Mouse (Mus musculus) CH12F3 (cell line): Measurements from ENCODE around the gene Xbp1.

Experiments used
- in situ Hi-C: fragments of 300-500 bp; cut with MboI; formaldehyde crosslinking; loops from 2 replicates; pipeline ENCODE4 v1.14.3; 2020; ENCODE audit warnings: low sequenced_read_pairs

Gene Xbp1

DNA sequence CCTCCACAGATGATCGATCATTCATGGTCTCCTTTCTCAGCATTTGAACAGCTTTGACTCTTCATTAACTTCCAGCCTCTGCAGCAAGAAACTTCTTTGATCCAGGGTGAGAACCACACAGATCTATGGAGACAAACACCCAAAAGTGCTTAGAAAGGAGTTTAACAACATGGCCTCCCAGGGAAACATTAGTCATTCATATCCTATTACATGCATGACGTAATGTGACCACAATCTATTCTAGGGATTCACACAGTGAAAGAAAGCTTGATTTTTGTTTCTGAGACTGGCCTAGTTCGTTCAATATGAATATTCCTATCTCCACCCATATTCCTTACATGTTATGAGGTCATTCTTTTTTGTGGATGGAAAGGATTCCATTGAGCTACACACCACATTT is 45.1 kb downstream of the Xbp1 start:
- in situ Hi-C loops: no loop called here

DNA sequence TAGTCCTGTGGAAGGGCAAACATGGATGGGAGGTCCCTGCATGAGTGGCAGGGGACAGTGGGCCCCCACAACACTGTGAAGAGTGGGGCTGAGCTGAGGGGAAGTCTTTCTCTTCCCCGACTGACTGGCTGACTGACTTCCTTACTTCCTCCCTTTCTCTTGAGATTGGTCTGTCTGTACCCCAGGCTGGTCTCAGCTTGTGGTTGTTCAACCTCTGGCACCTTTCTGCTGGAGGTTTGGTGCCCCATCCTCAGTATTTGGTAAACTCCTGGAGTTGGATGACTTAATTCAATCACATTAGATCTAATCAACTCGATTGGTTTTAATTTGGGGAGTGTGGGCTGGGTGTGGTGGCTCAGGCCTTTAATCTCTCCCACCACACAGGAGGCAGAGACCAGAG is 46.0 kb downstream of the Xbp1 start:
- in situ Hi-C loops: no loop called here

DNA sequence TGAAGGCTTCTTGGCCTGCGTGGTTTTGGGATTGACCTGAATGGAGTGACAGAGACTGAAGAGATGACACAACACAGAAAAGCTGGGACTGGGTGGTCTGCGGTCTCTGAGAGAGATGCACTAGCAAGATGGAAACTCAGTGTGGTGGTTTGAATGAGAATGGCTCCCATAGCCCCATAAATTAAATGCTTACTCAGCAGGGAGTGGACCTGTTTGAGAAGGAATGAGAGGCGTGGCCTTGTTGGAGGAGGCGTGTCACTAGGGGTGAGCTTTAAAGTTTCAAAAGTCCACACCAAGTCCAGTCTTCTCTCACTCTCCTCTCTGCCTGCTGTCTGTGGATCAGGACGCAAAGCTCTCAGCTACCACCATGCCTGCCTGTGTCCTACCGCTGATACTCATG is 47.2 kb downstream of the Xbp1 start:
- in situ Hi-C loops: no loop called here

DNA sequence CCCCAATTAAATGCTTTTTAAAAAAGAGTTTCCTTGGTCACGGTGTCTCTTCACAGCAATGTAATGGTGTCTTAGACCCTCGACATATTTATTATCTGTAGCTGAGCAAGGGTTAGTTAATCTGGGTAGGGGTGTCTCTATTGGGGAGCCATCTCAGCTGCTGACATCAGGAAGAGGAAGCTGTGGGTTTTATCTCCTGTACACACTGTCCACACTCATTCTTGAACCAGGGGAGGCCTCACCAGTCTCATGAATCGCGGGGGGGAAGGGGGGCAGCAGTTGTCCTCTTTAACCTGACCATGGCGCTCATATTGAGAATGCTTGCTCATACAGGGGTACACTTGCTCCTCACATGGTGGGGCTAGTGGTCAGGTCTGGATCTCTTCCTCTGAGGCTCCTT is 47.6 kb downstream of the Xbp1 start:
- in situ Hi-C loops: no loop called here

DNA sequence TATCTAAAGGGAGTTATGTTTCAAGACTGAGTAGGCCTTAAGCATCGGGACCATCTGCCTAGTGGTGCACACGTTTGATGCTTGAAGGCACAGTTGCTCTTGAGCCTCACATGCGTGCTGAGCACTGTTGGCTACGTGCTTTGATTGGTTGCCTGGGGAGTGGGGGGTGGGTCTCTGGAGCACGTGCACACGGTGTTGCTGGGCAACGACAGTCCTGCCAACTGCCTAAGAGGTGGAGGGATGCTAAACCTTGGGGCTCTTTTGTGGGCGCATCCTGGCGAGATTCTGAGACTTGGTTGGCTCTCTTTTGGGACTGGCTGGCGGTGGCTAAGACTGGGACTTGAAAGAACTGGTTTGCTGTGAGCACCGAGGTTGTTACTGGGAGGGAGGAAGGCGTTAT is 49.0 kb downstream of the Xbp1 start, which contains the start of gene Ankrd36:
Ankrd36 (plus strand) TSS at position 211 of the 400 bp plus-strand sequence.
- in situ Hi-C loops: no loop called here

DNA sequence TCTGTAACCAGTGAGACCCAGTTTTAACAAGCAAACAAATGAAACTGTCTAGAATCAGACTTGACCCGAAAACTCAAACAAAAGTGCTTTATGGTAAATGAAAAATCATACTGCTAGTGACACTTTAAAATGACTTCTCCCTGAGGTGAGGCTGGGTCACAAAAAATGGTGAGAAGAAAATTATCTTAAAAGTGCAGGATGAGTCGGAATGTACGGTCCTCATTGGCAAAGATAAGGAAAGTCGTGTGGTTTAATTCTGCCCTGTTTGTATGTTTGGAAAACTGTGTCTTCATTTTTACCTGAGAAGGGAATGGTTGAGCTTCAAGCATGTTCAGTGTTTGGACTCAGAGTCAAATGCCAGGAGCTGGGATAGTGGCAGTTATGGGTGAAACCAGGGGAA is 51.4 kb downstream of the Xbp1 start:
- in situ Hi-C loops: no loop called here

DNA sequence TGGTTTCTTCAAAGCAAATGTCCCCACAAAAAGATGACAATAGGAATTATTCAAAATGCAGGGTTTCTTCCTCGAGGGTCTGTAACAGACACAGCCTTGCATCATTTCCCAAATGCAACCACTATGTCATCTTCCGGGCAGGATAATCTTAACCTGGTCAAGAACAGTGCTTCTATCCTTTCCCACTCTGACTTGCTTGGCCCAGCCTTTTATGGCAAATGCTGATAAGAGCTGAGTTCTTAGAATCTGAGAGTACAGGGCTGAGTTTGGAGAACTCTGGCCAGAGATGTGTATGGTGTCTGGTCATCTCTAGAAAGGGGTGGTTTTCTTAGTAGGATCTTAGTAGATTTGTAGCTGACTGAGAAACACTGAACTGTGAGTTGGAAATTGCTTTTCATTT is 53.4 kb downstream of the Xbp1 start:
- in situ Hi-C loops: no loop called here

DNA sequence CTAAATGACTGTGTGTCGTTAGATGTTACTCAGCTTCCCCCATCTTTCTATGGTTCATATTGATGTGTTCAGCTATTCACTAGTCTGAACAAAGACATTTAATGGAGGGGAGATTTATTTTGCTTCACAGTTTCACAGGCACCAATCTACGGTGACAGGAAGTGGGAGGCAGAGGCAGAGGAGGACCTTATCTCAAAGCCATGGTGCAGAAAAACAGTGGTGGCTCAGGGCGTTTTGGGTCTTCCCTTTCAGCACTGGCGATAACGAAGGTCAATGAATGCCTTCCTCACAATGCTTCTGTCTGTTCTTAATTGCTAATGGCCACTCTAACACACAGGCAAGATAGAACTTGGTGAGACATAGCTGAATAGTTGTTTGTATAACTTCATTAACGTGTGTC is 54.6 kb downstream of the Xbp1 start:
- in situ Hi-C loops: no loop called here
